7 mouse cellular contexts compared by ENCODE assay signal in the genomic region with DNA sequence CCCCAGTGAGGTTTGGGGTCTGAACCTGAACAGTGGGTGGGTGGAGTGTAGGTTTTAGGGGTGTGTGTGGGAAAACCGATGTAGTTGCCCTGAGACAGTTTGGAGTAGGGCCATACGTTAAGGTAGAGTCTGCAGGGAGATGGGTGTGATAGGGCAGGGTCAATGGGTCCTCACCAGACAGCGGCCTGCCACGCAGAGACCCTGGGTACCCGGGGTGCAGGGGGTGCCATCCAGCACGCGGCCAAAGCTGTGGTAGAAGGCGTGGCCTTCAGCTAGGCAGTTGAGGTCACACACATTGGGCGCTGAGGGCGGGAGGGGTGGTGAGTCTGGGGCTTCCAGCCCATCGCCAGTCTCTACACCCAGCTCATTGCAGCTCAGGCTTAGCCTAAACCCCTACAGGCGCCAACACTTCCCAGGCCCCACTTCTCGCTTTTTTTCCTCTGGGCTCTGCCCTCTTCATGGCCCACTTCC. TPM values are rescaled to one million over a fixed set of nuclear protein-coding genes. Genes with fewer than 3 reads are reported as not detected.
DNase-seq lines count a peak whose midpoint lies in the region; ATAC-seq and TF ChIP-seq lines count a peak whose summit lies in the region.

No protein-coding gene starts in this region.

- peak overlapping the region; percentile 38 for H3K4me2 ChIP-seq in neural tube, embryonic 11.5 days (ENCODE audit: low read depth)
- H3K4me2 ChIP-seq in forebrain, embryonic 14.5 days (ENCODE audit: low read length), result peak overlapping the region; percentile 50
- peak overlapping the region; percentile 81 for H3K4me2 ChIP-seq in liver, embryonic 12.5 days
- H3K4me2 ChIP-seq in stomach, postnatal 0 days (replicated peaks; ENCODE audit: low read depth), result peak overlapping the region; percentile 46

- WGBS in neural tube, embryonic 11.5 days, result 28% methylated on average over 13 of the region's 13 CpGs
- WGBS in forebrain, embryonic 14.5 days, result 27% methylated on average over 13 of the region's 13 CpGs
- WGBS in liver, embryonic 12.5 days (ENCODE audit: insufficient replicate concordance), result 18% methylated on average over 13 of the region's 13 CpGs
- WGBS in stomach, postnatal 0 days, result 35% methylated on average over 11 of the region's 13 CpGs

- H3K27me3 ChIP-seq in neural tube, embryonic 11.5 days (ENCODE audit: control insufficient read depth, insufficient read depth, low read length), result peaks cover 84% of the 10 kb centered on the region
- H3K27me3 ChIP-seq in forebrain, embryonic 14.5 days (replicated peaks; ENCODE audit: control insufficient read depth, insufficient read depth, low read length), result peaks cover 76% of the 10 kb centered on the region
- peaks cover 80% of the 10 kb centered on the region for H3K27me3 ChIP-seq in liver, embryonic 12.5 days (replicated peaks)
- H3K27me3 ChIP-seq in stomach, postnatal 0 days (ENCODE audit: control insufficient read depth, insufficient read depth, low read length), result peaks cover 8% of the 10 kb centered on the region

- peaks cover 9% of the 10 kb centered on the region for H3K4me1 ChIP-seq in neural tube, embryonic 11.5 days (ENCODE audit: control insufficient read depth, insufficient read depth, low read length)
- peaks cover 3% of the 10 kb centered on the region; the same call in 1 of the 2 replicates for H3K4me1 ChIP-seq in forebrain, embryonic 14.5 days (ENCODE audit: control insufficient read depth, insufficient read depth, low read length)
- H3K4me1 ChIP-seq in liver, embryonic 12.5 days, result peaks cover 78% of the 10 kb centered on the region
- peaks cover 11% of the 10 kb centered on the region; the same call in 1 of the 2 replicates for H3K4me1 ChIP-seq in stomach, postnatal 0 days (replicated peaks; ENCODE audit: control insufficient read depth, insufficient read depth)

- no peak overlapping the region for H3K27ac ChIP-seq in neural tube, embryonic 11.5 days (ENCODE audit: low read depth, low read length)
- no peak overlapping the region for H3K27ac ChIP-seq in forebrain, embryonic 14.5 days (ENCODE audit: low read depth, low read length)
- H3K27ac ChIP-seq in liver, embryonic 12.5 days, result peak overlapping the region; percentile 98
- H3K27ac ChIP-seq in stomach, postnatal 0 days (replicated peaks), result peak overlapping the region; percentile 61

- H3K36me3 ChIP-seq in neural tube, embryonic 11.5 days (ENCODE audit: control insufficient read depth, insufficient read depth, low read length), result no peaks in the 10 kb centered on the region
- no peaks in the 10 kb centered on the region for H3K36me3 ChIP-seq in forebrain, embryonic 14.5 days (ENCODE audit: control insufficient read depth, insufficient read depth, low read length)
- no peaks in the 10 kb centered on the region for H3K36me3 ChIP-seq in liver, embryonic 12.5 days
- H3K36me3 ChIP-seq in stomach, postnatal 0 days (ENCODE audit: control insufficient read depth, insufficient read depth, low read length), result no peaks in the 10 kb centered on the region

- H3K9me3 ChIP-seq in neural tube, embryonic 11.5 days (ENCODE audit: control insufficient read depth, low read length), result no peaks in the 10 kb centered on the region
- H3K9me3 ChIP-seq in forebrain, embryonic 14.5 days (replicated peaks; ENCODE audit: control insufficient read depth, low read length), result no peaks in the 10 kb centered on the region
- H3K9me3 ChIP-seq in liver, embryonic 12.5 days (replicated peaks), result no peaks in the 10 kb centered on the region
- H3K9me3 ChIP-seq in stomach, postnatal 0 days (ENCODE audit: control insufficient read depth, low read length), result no peaks in the 10 kb centered on the region

- TF ChIP-seq CTCF in stomach, postnatal 0 days (IDR thresholded peaks at IDR 0.05; ENCODE audit: low read depth), result no peak

- TF ChIP-seq EP300 in stomach, postnatal 0 days (optimal IDR thresholded peaks at IDR 0.05), result no peak

- H3K4me3 ChIP-seq in neural tube, embryonic 11.5 days (ENCODE audit: low read depth, low read length), result 0 out of 2 replicates have a peak overlapping the region, but pooled peaks have one; percentile 4
- peak overlapping the region; percentile 24 for H3K4me3 ChIP-seq in forebrain, embryonic 14.5 days (ENCODE audit: low read depth, low read length)
- peak overlapping the region; percentile 51 for H3K4me3 ChIP-seq in liver, embryonic 12.5 days
- peak overlapping the region; percentile 17 for H3K4me3 ChIP-seq in stomach, postnatal 0 days (ENCODE audit: low read depth, low read length)

- H3K9ac ChIP-seq in neural tube, embryonic 11.5 days (ENCODE audit: low read length), result no peak overlapping the region
- no peak overlapping the region for H3K9ac ChIP-seq in forebrain, embryonic 14.5 days (ENCODE audit: low read length)
- peak overlapping the region; percentile 70 for H3K9ac ChIP-seq in liver, embryonic 12.5 days
- no peak overlapping the region for H3K9ac ChIP-seq in stomach, postnatal 0 days (ENCODE audit: low read length)

- no peak; the same call in 1 of the 2 replicates for ATAC-seq in neural tube, embryonic 11.5 days (ENCODE audit: insufficient read depth, low FRiP score, low TSS enrichment)
- ATAC-seq in forebrain, embryonic 14.5 days, result no peak; the same call in 1 of the 2 replicates
- ATAC-seq in liver, embryonic 12.5 days, result peak; percentile 16
- ATAC-seq in stomach, postnatal 0 days (ENCODE audit: low FRiP score, low TSS enrichment), result peak; percentile 3; the same call in 1 of the 2 replicates

- no peak for DNase-seq in neural tube, embryonic 11.5 days (ENCODE audit: low spot score)
- DNase-seq in neural tube, embryonic 10.5 days (ENCODE audit: extremely low spot score, low spot score), result no peak
- DNase-seq in forebrain, embryonic 14.5 days (ENCODE audit: low spot score), result no peak
- no peak for DNase-seq in stomach, postnatal 0 days (ENCODE audit: low spot score)
- no peak for DNase-seq in frontal cortex, postnatal 14 days (ENCODE audit: low spot score in 2 of 2)
- DNase-seq in right cerebral cortex, postnatal 14 days, result no peak

RNA-seq across cellular contexts. Expression of gene Adamtsl5, which starts 4.8 kb away (rescaled TPM):
- polyA plus RNA-seq in neural tube, embryonic 11.5 days (2014; fragmentation: Nextera tagmentation; extraction: Ambion mirVana), result 0.17 and 0.27 TPM in 2 replicates
- 0.48 and 0.52 TPM in 2 replicates for polyA plus RNA-seq in forebrain, embryonic 14.5 days (2014; fragmentation: Nextera tagmentation; extraction: Ambion mirVana)
- 2.4 and 2.9 TPM in 2 replicates for polyA plus RNA-seq in liver, embryonic 12.5 days (2016; fragmentation: Nextera tagmentation; extraction: Ambion mirVana)
- 12.2 and 12.8 TPM in 2 replicates for polyA plus RNA-seq in stomach, postnatal 0 days (2015; fragmentation: Nextera tagmentation; extraction: Ambion mirVana)

RNA-seq across cellular contexts. Expression of gene Plk5, which starts 12.8 kb away (rescaled TPM):
- polyA plus RNA-seq in neural tube, embryonic 11.5 days (2014; fragmentation: Nextera tagmentation; extraction: Ambion mirVana), result 0.17 TPM in 1 of 2 replicates, not detected in the other
- polyA plus RNA-seq in forebrain, embryonic 14.5 days (2014; fragmentation: Nextera tagmentation; extraction: Ambion mirVana), result 1.2 and 1.9 TPM in 2 replicates
- 0.06 and 0.10 TPM in 2 replicates for polyA plus RNA-seq in liver, embryonic 12.5 days (2016; fragmentation: Nextera tagmentation; extraction: Ambion mirVana)
- 0.07 TPM in 2 replicates for polyA plus RNA-seq in stomach, postnatal 0 days (2015; fragmentation: Nextera tagmentation; extraction: Ambion mirVana)

RNA-seq across cellular contexts. Expression of gene Reep6, which starts 13.7 kb away (rescaled TPM):
- polyA plus RNA-seq in neural tube, embryonic 11.5 days (2014; fragmentation: Nextera tagmentation; extraction: Ambion mirVana), result 4.2 and 5.5 TPM in 2 replicates
- polyA plus RNA-seq in forebrain, embryonic 14.5 days (2014; fragmentation: Nextera tagmentation; extraction: Ambion mirVana), result 2.3 and 2.7 TPM in 2 replicates
- 61.4 and 61.6 TPM in 2 replicates for polyA plus RNA-seq in liver, embryonic 12.5 days (2016; fragmentation: Nextera tagmentation; extraction: Ambion mirVana)
- polyA plus RNA-seq in stomach, postnatal 0 days (2015; fragmentation: Nextera tagmentation; extraction: Ambion mirVana), result 13.5 and 17.6 TPM in 2 replicates

RNA-seq across cellular contexts. Expression of gene Pcsk4, which starts 14.2 kb away (rescaled TPM):
- polyA plus RNA-seq in neural tube, embryonic 11.5 days (2014; fragmentation: Nextera tagmentation; extraction: Ambion mirVana), result 2.0 and 2.4 TPM in 2 replicates
- 1.6 and 2.4 TPM in 2 replicates for polyA plus RNA-seq in forebrain, embryonic 14.5 days (2014; fragmentation: Nextera tagmentation; extraction: Ambion mirVana)
- polyA plus RNA-seq in liver, embryonic 12.5 days (2016; fragmentation: Nextera tagmentation; extraction: Ambion mirVana), result 6.9 and 7.2 TPM in 2 replicates
- polyA plus RNA-seq in stomach, postnatal 0 days (2015; fragmentation: Nextera tagmentation; extraction: Ambion mirVana), result 2.2 and 2.3 TPM in 2 replicates

RNA-seq across cellular contexts. Expression of gene 2310011J03Rik, which starts 23.1 kb away (rescaled TPM):
- 37.3 and 40.5 TPM in 2 replicates for polyA plus RNA-seq in neural tube, embryonic 11.5 days (2014; fragmentation: Nextera tagmentation; extraction: Ambion mirVana)
- polyA plus RNA-seq in forebrain, embryonic 14.5 days (2014; fragmentation: Nextera tagmentation; extraction: Ambion mirVana), result 39.2 and 40.8 TPM in 2 replicates
- polyA plus RNA-seq in liver, embryonic 12.5 days (2016; fragmentation: Nextera tagmentation; extraction: Ambion mirVana), result 46.0 and 46.7 TPM in 2 replicates
- 50.3 and 51.2 TPM in 2 replicates for polyA plus RNA-seq in stomach, postnatal 0 days (2015; fragmentation: Nextera tagmentation; extraction: Ambion mirVana)

Comparison
In these comparisons a context has a peak if more than half of its experiments do, and no peak if none do; other contexts are left out.
1. ATAC-seq: peak in liver, embryonic 12.5 days (single experiment) and stomach, postnatal 0 days (single experiment); none in neural tube, embryonic 11.5 days (single experiment) and forebrain, embryonic 14.5 days (single experiment).
2. H3K27ac ChIP-seq: peak in liver, embryonic 12.5 days (single experiment) and stomach, postnatal 0 days (single experiment); none in neural tube, embryonic 11.5 days (single experiment) and forebrain, embryonic 14.5 days (single experiment).
3. Peak in every context shown above with its lines, with median percentiles within 50 percentile points of each other: H3K4me2 ChIP-seq and H3K4me3 ChIP-seq.